In the genomic region with DNA sequence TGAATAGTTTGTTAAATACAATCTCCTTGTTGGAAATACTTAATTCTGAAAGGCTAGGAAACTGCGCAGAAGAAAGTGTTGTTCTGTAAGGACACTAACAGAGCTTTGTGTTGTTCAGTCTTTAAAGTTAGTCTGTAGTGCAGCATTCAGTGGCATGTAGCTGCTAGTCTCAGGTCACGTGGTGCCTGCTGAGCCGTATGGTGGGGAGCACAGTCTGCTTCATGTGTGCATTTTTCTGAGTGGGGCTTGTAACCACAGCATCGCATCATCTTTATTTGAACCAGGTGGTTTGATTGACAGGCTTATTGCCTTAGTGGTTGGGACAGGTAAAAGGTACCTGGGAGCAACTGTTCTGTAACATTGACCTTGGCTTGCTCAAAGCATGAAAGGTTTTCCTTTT, we compare ENCODE assay signal across 20 mouse cellular contexts.
"Had no signal": no experiment of that assay in that cellular context is flagged by ENCODE, and none has a peak within 500 bp of the region (broad histone marks: within the 10 kb centered on the region; RNA-seq: fewer than 3 reads in every experiment).

No protein-coding gene starts in this region.

- H3K9ac ChIP-seq: limb, embryonic 12.5 days; limb, embryonic 15.5 days; liver, embryonic 14.5 days; lung, embryonic 15.5 days; neural tube, embryonic 12.5 days; neural tube, embryonic 15.5 days had no signal

- H3K4me1 ChIP-seq: neural tube, embryonic 12.5 days had no signal

- DNase-seq: kidney, adult 18-20 months; kidney, adult 9 months; kidney, postnatal 14 days; kidney, postnatal 4 days; left cerebral cortex, postnatal 4 days; lung, adult 18-20 months; lung, postnatal 10 days; lung, postnatal 4 days; midbrain, embryonic 14.5 days; retina, postnatal 1 day; right cerebral cortex, postnatal 4 days had no signal

- H3K27me3 ChIP-seq: limb, embryonic 12.5 days; limb, embryonic 15.5 days; lung, embryonic 15.5 days; neural tube, embryonic 12.5 days; neural tube, embryonic 15.5 days had no signal

- H3K4me3 ChIP-seq: limb, embryonic 12.5 days; limb, embryonic 15.5 days; lung, embryonic 15.5 days; neural tube, embryonic 12.5 days; neural tube, embryonic 15.5 days had no signal

- H3K9me3 ChIP-seq: limb, embryonic 12.5 days; limb, embryonic 15.5 days; lung, embryonic 15.5 days; neural tube, embryonic 12.5 days; neural tube, embryonic 15.5 days had no signal

- H3K4me2 ChIP-seq: limb, embryonic 12.5 days; limb, embryonic 15.5 days; liver, embryonic 11.5 days; lung, embryonic 15.5 days; midbrain, embryonic 11.5 days; neural tube, embryonic 12.5 days; neural tube, embryonic 15.5 days had no signal

- H3K27ac ChIP-seq: limb, embryonic 12.5 days; limb, embryonic 15.5 days; liver, embryonic 14.5 days; lung, embryonic 15.5 days; neural tube, embryonic 12.5 days; neural tube, embryonic 15.5 days; stomach, postnatal 0 days had no signal

- H3K36me3 ChIP-seq: neural tube, embryonic 12.5 days; neural tube, embryonic 15.5 days had no signal
